Mouse (Mus musculus): Measurements from ENCODE around the gene Tsn. TPM values are rescaled to one million over a fixed set of nuclear protein-coding genes. Genes with fewer than 3 reads are reported as not detected.

The Tsn gene
- 68.5 and 70.1 TPM in 2 replicates for polyA plus RNA-seq (2012; ENCODE audit: insufficient read depth, insufficient read length, missing spikeins)

- Histone ChIP-seq H3K27ac (ENCODE audit: insufficient read depth, low read depth, low read length) (peak within 1 kb of the TSS; percentile 98), H3K4me1 (ENCODE audit: control insufficient read depth, insufficient read depth, low read length) (peaks cover 9% of the 10 kb centered on the region), H3K4me3 (ENCODE audit: insufficient read depth, low read length) (peak within 1 kb of the TSS; percentile 92)
- no peak for TF ChIP-seq POLR2A (IDR thresholded peaks at IDR 0.05; ENCODE audit: borderline replicate concordance, low read depth, low read length)
- TF ChIP-seq CTCF (IDR thresholded peaks at IDR 0.05; ENCODE audit: low read depth, low read length): no peak
Measured at GRCm38 (mm10) chr1:118311622-118312326, at the start of gene Tsn. Tsn (minus strand) TSS chr1:118311739.

GRCm38 (mm10) chr1:118359071-118359761 lies 47.7 kb upstream of the Tsn start:
- Histone ChIP-seq H3K27ac (ENCODE audit: insufficient read depth, low read depth, low read length) (no peak overlapping the region), H3K4me3 (ENCODE audit: insufficient read depth, low read length) (no peak overlapping the region), H3K4me1 (ENCODE audit: control insufficient read depth, insufficient read depth, low read length) (no peaks in the 10 kb centered on the region)
- TF ChIP-seq POLR2A (IDR thresholded peaks at IDR 0.05; ENCODE audit: borderline replicate concordance, low read depth, low read length): no peak
- TF ChIP-seq CTCF (IDR thresholded peaks at IDR 0.05; ENCODE audit: low read depth, low read length): no peak

GRCm38 (mm10) chr1:118349922-118350321 lies 38.4 kb upstream of the Tsn start:
- Histone ChIP-seq H3K4me3 (ENCODE audit: insufficient read depth, low read length) (no peak overlapping the region), H3K4me1 (ENCODE audit: control insufficient read depth, insufficient read depth, low read length) (peaks cover 2% of the 10 kb centered on the region; the same call in 1 of the 2 replicates), H3K27ac (ENCODE audit: insufficient read depth, low read depth, low read length) (no peak overlapping the region)
- no peak for TF ChIP-seq POLR2A (IDR thresholded peaks at IDR 0.05; ENCODE audit: borderline replicate concordance, low read depth, low read length)
- TF ChIP-seq CTCF (IDR thresholded peaks at IDR 0.05; ENCODE audit: low read depth, low read length): no peak

- Histone ChIP-seq H3K4me3 (ENCODE audit: insufficient read depth, low read length) (no peak overlapping the region), H3K4me1 (ENCODE audit: control insufficient read depth, insufficient read depth, low read length) (peaks cover 2% of the 10 kb centered on the region; the same call in 1 of the 2 replicates), H3K27ac (ENCODE audit: insufficient read depth, low read depth, low read length) (no peak overlapping the region)
- TF ChIP-seq CTCF (IDR thresholded peaks at IDR 0.05; ENCODE audit: low read depth, low read length) (no peak), POLR2A (IDR thresholded peaks at IDR 0.05; ENCODE audit: borderline replicate concordance, low read depth, low read length) (no peak)
Measured at GRCm38 (mm10) chr1:118343649-118344435, 32.3 kb upstream of the Tsn start.

GRCm38 (mm10) chr1:118337921-118338320 lies 26.4 kb upstream of the Tsn start:
- H3K4me3 ChIP-seq (ENCODE audit: insufficient read depth, low read length): no peak overlapping the region
- 0 out of 2 replicates have a peak, but pooled peaks cover 4% of the 10 kb centered on the region for H3K4me1 ChIP-seq (ENCODE audit: control insufficient read depth, insufficient read depth, low read length)
- H3K27ac ChIP-seq (ENCODE audit: insufficient read depth, low read depth, low read length): no peak overlapping the region
- TF ChIP-seq POLR2A (IDR thresholded peaks at IDR 0.05; ENCODE audit: borderline replicate concordance, low read depth, low read length) (no peak), CTCF (IDR thresholded peaks at IDR 0.05; ENCODE audit: low read depth, low read length) (no peak)

GRCm38 (mm10) chr1:118335847-118336246 lies 24.3 kb upstream of the Tsn start:
- Histone ChIP-seq H3K27ac (ENCODE audit: insufficient read depth, low read depth, low read length) (no peak overlapping the region), H3K4me1 (ENCODE audit: control insufficient read depth, insufficient read depth, low read length) (0 out of 2 replicates have a peak, but pooled peaks cover 4% of the 10 kb centered on the region), H3K4me3 (ENCODE audit: insufficient read depth, low read length) (no peak overlapping the region)
- TF ChIP-seq POLR2A (IDR thresholded peaks at IDR 0.05; ENCODE audit: borderline replicate concordance, low read depth, low read length): no peak
- no peak for TF ChIP-seq CTCF (IDR thresholded peaks at IDR 0.05; ENCODE audit: low read depth, low read length)

- TF ChIP-seq POLR2A (IDR thresholded peaks at IDR 0.05; ENCODE audit: borderline replicate concordance, low read depth, low read length): no peak
- no peak for TF ChIP-seq CTCF (IDR thresholded peaks at IDR 0.05; ENCODE audit: low read depth, low read length)
- H3K27ac ChIP-seq (ENCODE audit: insufficient read depth, low read depth, low read length): no peak overlapping the region
Measured at GRCm38 (mm10) chr1:118334749-118335713, 23.5 kb upstream of the Tsn start.

GRCm38 (mm10) chr1:118321661-118322201 lies 10.2 kb upstream of the Tsn start, which contains the start of gene Nifk:
Nifk (plus strand) TSS chr1:118321839.
- peak within 1 kb of the TSS; percentile 32 for H3K27ac ChIP-seq (ENCODE audit: insufficient read depth, low read depth, low read length)
- peak within 1 kb of the TSS; percentile 80 for H3K4me3 ChIP-seq (ENCODE audit: insufficient read depth, low read length)
- TF ChIP-seq POLR2A (IDR thresholded peaks at IDR 0.05; ENCODE audit: borderline replicate concordance, low read depth, low read length) (no peak), CTCF (IDR thresholded peaks at IDR 0.05; ENCODE audit: low read depth, low read length) (peak; percentile 42)
- H3K4me1 ChIP-seq (ENCODE audit: control insufficient read depth, insufficient read depth, low read length): peaks cover 22% of the 10 kb centered on the region

More at GRCm38 (mm10) chr1:118334749-118335713, 23.5 kb upstream of the Tsn start:
- Histone ChIP-seq H3K4me3 (ENCODE audit: insufficient read depth, low read length) (no peak overlapping the region), H3K4me1 (ENCODE audit: control insufficient read depth, insufficient read depth, low read length) (0 out of 2 replicates have a peak, but pooled peaks cover 4% of the 10 kb centered on the region)
